Mouse (Mus musculus) forebrain, embryonic 12.5 days (tissue): Measurements from ENCODE around the gene Trmt112. TPM values are rescaled to one million over a fixed set of nuclear protein-coding genes. Genes with fewer than 3 reads are reported as not detected.

ENCODE experiments used
- ATAC-seq: fragments of 200-750 bp; cut with Nextera tagmentation; 2 replicates; pipeline ENCODE4 v1.8.0; 2017; ENCODE audit warnings: moderate TSS enrichment; ENCODE audit not compliant: low FRiP score
- H3K27ac ChIP-seq: fragments of 300-500 bp; sonication (generic); 2 replicates; pipeline ENCODE4 v1.5.1; 2016; ENCODE audit warnings: mild to moderate bottlenecking
- H3K27me3 ChIP-seq: fragments of 300-500 bp; sonication (generic); 2 replicates; pipeline ENCODE4 v1.6.1; 2016; ENCODE audit warnings: mild to moderate bottlenecking
- H3K36me3 ChIP-seq: fragments of 300-500 bp; sonication (generic); replicated peaks from 2 replicates; pipeline ENCODE4 v1.6.1; 2016; ENCODE audit warnings: mild to moderate bottlenecking
- H3K4me1 ChIP-seq: fragments of 300-500 bp; sonication (generic); 2 replicates; pipeline ENCODE4 v1.6.1; 2016
- H3K4me2 ChIP-seq: fragments of 300-500 bp; sonication (generic); 2 replicates; pipeline ENCODE4 v1.6.1; 2016; ENCODE audit warnings: mild to moderate bottlenecking, moderate library complexity
- H3K4me3 ChIP-seq: fragments of 300-500 bp; sonication (generic); replicated peaks from 2 replicates; pipeline ENCODE4 v1.5.1; 2016; ENCODE audit warnings: mild to moderate bottlenecking
- H3K9ac ChIP-seq: fragments of 300-500 bp; sonication (generic); 2 replicates; pipeline ENCODE4 v1.6.1; 2016; ENCODE audit warnings: mild to moderate bottlenecking
- H3K9me3 ChIP-seq: fragments of 300-500 bp; sonication (generic); 2 replicates; pipeline ENCODE4 v1.6.1; 2016
- WGBS: fragments of 180-500 bp; shearing (Covaris S2); methylation state at CpG from one replicate; pipeline ENCODE4 v1.1.7; 2016; 5-methylcytosine and 5-hydroxymethylcytosine counted together
- polyA plus RNA-seq: library from polyadenylated mRNA; unstranded; fragments of >200 nt; fragmentation: Nextera tagmentation; extraction: Ambion mirVana; gene quantifications from 2 replicates; pipeline ENCODE4 v1.2.1, GENCODE M21; 2016

Gene Trmt112
- polyA plus RNA-seq, 1 experiment from 2014 or later, result 138 TPM

DNA sequence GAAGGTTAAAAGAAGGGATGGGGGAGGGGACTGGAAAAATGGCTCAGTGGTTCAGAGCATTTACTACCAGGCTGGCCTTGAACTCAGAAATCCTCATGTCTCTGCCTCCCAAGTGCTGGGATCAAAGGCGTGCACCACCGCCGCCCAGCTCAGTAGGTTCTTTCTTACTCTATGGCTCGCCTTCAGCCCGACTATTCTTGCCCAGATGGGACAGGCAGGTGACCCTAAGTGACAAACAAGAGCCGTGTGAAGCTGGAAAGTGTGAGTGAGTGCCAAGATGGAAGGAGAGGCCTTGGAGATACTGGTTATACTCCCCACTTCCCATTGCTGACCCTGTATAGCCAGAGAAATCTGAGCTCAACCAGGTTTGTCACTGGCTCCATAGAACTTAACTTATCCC, 34.2 kb downstream of the Trmt112 start:
- peaks cover 32% of the 10 kb centered on the region for H3K4me1 ChIP-seq
- H3K4me2 ChIP-seq, result no peak overlapping the region
- no peak overlapping the region for H3K9ac ChIP-seq
- no peaks in the 10 kb centered on the region for H3K27me3 ChIP-seq
- H3K9me3 ChIP-seq, result no peaks in the 10 kb centered on the region
- 95% methylated on average over 6 of the region's 6 CpGs for WGBS
- 0 out of 2 replicates have a peak, but pooled peaks cover 11% of the 10 kb centered on the region for H3K36me3 ChIP-seq
- H3K27ac ChIP-seq, result no peak overlapping the region
- no peak for ATAC-seq
- no peak overlapping the region for H3K4me3 ChIP-seq

DNA sequence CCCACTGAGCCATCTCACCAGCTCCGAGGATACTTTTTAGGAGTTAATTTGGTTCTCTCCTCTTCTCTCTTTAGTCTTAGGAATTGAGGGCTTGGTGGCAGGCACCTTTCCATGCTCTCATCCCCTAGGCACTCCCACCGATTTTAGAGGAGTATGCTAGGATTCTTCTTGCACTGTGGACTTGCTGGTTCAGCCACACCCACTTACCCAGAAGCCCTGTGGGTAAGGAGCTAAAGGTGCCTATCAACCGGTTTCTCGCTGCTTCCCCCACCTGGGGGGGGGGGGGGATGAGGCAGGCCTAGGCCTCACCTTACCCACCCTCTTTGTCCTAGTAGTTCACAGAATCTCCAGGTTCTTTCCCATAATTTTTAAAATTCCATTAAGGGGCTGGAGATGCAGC, 38.2 kb downstream of the Trmt112 start:
- H3K4me1 ChIP-seq, result peaks cover 19% of the 10 kb centered on the region
- 69% methylated on average over 4 of the region's 4 CpGs for WGBS
- 0 out of 2 replicates have a peak, but pooled peaks cover 11% of the 10 kb centered on the region for H3K36me3 ChIP-seq
- no peaks in the 10 kb centered on the region for H3K9me3 ChIP-seq
- H3K4me2 ChIP-seq, result no peak overlapping the region
- no peak overlapping the region for H3K27ac ChIP-seq
- no peak overlapping the region for H3K4me3 ChIP-seq
- H3K9ac ChIP-seq, result no peak overlapping the region
- no peaks in the 10 kb centered on the region for H3K27me3 ChIP-seq
- ATAC-seq, result no peak

- no peak overlapping the region for H3K27ac ChIP-seq
- 0 out of 2 replicates have a peak, but pooled peaks cover 11% of the 10 kb centered on the region for H3K36me3 ChIP-seq
- no peak overlapping the region for H3K9ac ChIP-seq
- no peaks in the 10 kb centered on the region for H3K27me3 ChIP-seq
- no peaks in the 10 kb centered on the region for H3K9me3 ChIP-seq
- H3K4me1 ChIP-seq, result peaks cover 18% of the 10 kb centered on the region
- no peak for ATAC-seq
- H3K4me2 ChIP-seq, result no peak overlapping the region
- no peak overlapping the region for H3K4me3 ChIP-seq
- WGBS, result 82% methylated on average over 4 of the region's 4 CpGs
Observed at GRCm38 (mm10) chr19:6948186-6948585, 38.7 kb downstream of the Trmt112 start.

DNA sequence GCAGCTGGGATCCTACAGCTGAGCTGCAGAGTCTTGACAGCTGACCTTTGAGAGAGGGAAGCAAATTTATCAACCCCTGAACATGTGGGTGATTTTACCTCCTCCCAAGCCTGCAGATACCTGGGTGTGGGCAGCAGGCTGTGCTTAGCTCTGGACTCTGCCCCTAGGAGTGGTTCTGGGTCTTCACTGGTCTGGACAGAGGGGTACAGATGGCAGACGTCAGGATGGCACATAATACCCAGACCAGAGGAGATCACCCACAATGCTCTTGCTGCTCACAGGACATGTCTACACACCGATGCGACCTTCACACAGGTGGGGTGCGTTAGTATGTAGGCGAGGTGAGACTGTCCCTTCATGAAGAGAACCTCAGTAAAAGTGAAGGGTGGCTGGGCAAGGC, 40.0 kb downstream of the Trmt112 start:
- 0 out of 2 replicates have a peak overlapping the region, but pooled peaks have one; percentile 98 for H3K4me2 ChIP-seq
- H3K9ac ChIP-seq, result no peak overlapping the region
- WGBS, result 88% methylated on average over 5 of the region's 5 CpGs
- H3K9me3 ChIP-seq, result no peaks in the 10 kb centered on the region
- no peaks in the 10 kb centered on the region for H3K27me3 ChIP-seq
- peaks cover 18% of the 10 kb centered on the region for H3K4me1 ChIP-seq
- no peak for ATAC-seq
- H3K4me3 ChIP-seq, result 0 out of 2 replicates have a peak overlapping the region, but pooled peaks have one; percentile 60
- H3K36me3 ChIP-seq, result 0 out of 2 replicates have a peak, but pooled peaks cover 16% of the 10 kb centered on the region
- H3K27ac ChIP-seq, result no peak overlapping the region

DNA sequence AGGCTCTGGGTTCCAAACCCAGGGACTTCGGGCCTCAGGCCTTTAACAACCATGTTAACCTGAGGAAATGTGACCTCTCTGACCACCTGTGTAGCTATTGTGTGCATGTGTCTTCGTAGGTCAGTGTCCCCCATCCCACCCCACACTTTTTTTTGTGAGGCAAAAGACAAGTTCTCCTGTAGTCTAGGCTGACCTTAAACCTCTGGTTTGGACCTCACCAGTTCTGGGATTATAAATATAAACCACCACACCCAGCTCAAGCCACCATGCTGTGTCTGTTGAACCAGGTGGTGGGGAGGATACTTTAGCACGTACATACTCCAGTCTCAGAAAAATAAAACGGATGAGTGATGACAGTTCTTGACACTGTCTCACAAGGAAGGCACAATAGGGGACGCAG, 40.5 kb downstream of the Trmt112 start:
- Histone ChIP-seq H3K4me3 (peak overlapping the region; percentile 60), H3K36me3 (peaks cover 19% of the 10 kb centered on the region), H3K27ac (peak overlapping the region; percentile 98; the same call in 1 of the 2 replicates), H3K4me2 (peak overlapping the region; percentile 98), H3K4me1 (peaks cover 18% of the 10 kb centered on the region), H3K9me3 (no peaks in the 10 kb centered on the region), H3K27me3 (no peaks in the 10 kb centered on the region), H3K9ac (peak overlapping the region; percentile 77)
- WGBS, result 56% methylated on average over 5 of the region's 5 CpGs
- ATAC-seq, result no peak

- H3K4me2 ChIP-seq, result peak overlapping the region; percentile 98
- H3K9me3 ChIP-seq, result no peaks in the 10 kb centered on the region
- H3K27me3 ChIP-seq, result no peaks in the 10 kb centered on the region
- H3K36me3 ChIP-seq, result peaks cover 21% of the 10 kb centered on the region
- H3K4me1 ChIP-seq, result peaks cover 18% of the 10 kb centered on the region
- H3K9ac ChIP-seq, result peak overlapping the region; percentile 77
- WGBS, result 0% methylated on average over 28 of the region's 28 CpGs
- H3K27ac ChIP-seq, result peak overlapping the region; percentile 98
- peak overlapping the region; percentile 60 for H3K4me3 ChIP-seq
- ATAC-seq, result peak; percentile 68
Observed at GRCm38 (mm10) chr19:6950613-6951153, 41.2 kb downstream of the Trmt112 start.

DNA sequence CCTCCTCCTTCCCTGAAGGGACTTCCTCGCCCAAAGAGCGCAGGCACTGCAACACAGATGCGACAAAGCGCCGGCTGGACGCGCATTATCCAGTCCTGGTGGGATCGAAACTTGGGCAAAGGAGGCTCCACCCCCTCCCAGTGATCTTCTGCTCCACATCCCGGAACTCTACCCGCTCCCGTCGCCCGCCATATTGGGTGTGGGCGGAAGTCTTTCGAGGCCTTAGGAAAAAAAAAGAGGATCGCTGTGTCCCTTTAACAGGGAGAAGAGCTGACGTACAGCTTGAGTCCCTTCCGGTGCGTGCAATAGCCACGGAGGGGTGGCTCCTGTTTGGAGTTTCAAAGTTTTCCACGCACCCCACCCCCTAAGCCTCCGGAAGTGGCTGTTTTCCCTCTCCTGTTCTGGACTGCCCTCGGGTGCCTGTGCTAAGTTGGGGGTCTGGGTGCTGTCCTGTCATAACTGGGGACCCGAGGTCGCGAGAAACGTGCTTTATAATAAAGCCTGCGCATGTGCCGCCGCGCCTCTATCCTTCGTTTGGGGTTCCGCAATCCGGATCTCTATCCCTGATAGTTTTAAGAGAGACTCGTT, 42.0 kb downstream of the Trmt112 start:
- Histone ChIP-seq H3K9ac (peak overlapping the region; percentile 77), H3K9me3 (no peaks in the 10 kb centered on the region), H3K4me1 (peaks cover 18% of the 10 kb centered on the region), H3K27ac (peak overlapping the region; percentile 98), H3K36me3 (peaks cover 22% of the 10 kb centered on the region), H3K27me3 (no peaks in the 10 kb centered on the region), H3K4me2 (peak overlapping the region; percentile 98), H3K4me3 (peak overlapping the region; percentile 60)
- WGBS, result under 1% methylated on average over 35 of the region's 35 CpGs
- ATAC-seq, result peak; percentile 82

DNA sequence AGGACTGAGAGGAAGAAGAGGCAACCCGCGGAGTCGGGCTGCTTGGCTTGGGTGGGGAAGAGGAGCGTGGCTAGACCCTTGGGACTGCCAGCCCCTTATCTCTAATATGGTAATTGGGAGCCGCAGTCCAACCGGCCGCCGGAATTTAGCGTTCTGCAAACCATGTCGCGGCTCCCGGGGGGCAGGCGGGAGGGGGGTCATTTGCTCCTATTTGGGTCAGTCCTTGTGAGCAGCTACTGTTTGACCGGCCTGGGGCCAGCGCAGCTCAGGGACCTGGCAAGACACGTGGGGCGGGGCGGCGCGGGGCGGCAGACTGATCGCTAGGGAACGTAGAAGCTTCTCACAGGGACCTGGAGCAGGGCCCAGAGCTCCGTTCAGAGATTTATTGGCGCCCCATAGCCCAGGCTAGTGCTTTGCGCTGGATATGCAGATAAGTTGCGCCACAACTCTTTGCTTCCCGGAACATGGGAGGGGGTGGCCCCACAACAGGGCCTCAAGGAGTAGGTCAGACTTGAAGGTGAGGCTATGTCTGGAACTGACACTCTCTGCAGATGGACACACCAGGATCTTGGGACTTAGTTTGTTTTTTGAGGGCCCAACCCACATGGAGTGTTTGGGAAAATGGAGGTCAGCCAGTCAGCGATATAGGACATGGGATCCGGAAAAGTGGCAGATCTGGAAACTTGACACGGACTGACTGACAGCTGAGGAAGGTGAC, 42.7 kb downstream of the Trmt112 start:
- WGBS, result 2% methylated on average over 31 of the region's 31 CpGs
- ATAC-seq, result peak; percentile 47

GRCm38 (mm10) chr19:6952712-6953037, 43.2 kb downstream of the Trmt112 start:
- 40% methylated on average over 3 of the region's 3 CpGs for WGBS
- H3K36me3 ChIP-seq, result peaks cover 19% of the 10 kb centered on the region
- H3K4me1 ChIP-seq, result peaks cover 18% of the 10 kb centered on the region
- peak overlapping the region; percentile 77 for H3K9ac ChIP-seq
- H3K9me3 ChIP-seq, result no peaks in the 10 kb centered on the region
- H3K4me3 ChIP-seq, result peak overlapping the region; percentile 60
- no peaks in the 10 kb centered on the region for H3K27me3 ChIP-seq
- ATAC-seq, result no peak
- H3K4me2 ChIP-seq, result peak overlapping the region; percentile 98
- H3K27ac ChIP-seq, result peak overlapping the region; percentile 10; the same call in 1 of the 2 replicates

More for the DNA sequence above, 42.7 kb downstream of the Trmt112 start:
- H3K9ac ChIP-seq, result peak overlapping the region; percentile 77
- peak overlapping the region; percentile 98 for H3K27ac ChIP-seq
- H3K9me3 ChIP-seq, result no peaks in the 10 kb centered on the region
- H3K4me2 ChIP-seq, result peak overlapping the region; percentile 98
- H3K4me1 ChIP-seq, result peaks cover 18% of the 10 kb centered on the region
- no peaks in the 10 kb centered on the region for H3K27me3 ChIP-seq
- H3K4me3 ChIP-seq, result peak overlapping the region; percentile 60
- H3K36me3 ChIP-seq, result peaks cover 20% of the 10 kb centered on the region

DNA sequence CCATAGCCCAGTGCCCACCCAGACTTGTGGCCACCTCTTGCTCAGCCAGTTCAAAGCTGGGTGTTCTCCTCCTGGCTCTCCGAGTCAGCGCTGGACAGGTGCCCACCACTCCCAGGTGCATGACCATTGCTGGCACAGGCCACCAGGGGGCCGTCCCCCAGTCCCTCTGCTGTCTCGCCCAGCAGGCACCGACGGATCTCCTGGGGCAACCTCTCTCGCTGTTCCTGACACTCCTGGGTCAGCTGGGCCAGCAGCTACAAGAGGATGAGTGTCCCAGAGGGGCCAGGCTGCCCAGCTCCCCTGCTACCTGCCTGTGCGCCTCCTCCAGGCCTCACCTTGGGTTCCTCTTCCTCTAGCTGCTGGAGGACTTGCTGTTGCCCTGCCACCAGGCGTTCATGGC, 44.5 kb downstream of the Trmt112 start:
- 54% methylated on average over 9 of the region's 9 CpGs for WGBS
- Histone ChIP-seq H3K4me1 (peaks cover 18% of the 10 kb centered on the region), H3K36me3 (peaks cover 26% of the 10 kb centered on the region), H3K4me2 (no peak overlapping the region), H3K9me3 (no peaks in the 10 kb centered on the region), H3K4me3 (no peak overlapping the region), H3K9ac (no peak overlapping the region), H3K27me3 (no peaks in the 10 kb centered on the region), H3K27ac (no peak overlapping the region)
- ATAC-seq, result no peak

DNA sequence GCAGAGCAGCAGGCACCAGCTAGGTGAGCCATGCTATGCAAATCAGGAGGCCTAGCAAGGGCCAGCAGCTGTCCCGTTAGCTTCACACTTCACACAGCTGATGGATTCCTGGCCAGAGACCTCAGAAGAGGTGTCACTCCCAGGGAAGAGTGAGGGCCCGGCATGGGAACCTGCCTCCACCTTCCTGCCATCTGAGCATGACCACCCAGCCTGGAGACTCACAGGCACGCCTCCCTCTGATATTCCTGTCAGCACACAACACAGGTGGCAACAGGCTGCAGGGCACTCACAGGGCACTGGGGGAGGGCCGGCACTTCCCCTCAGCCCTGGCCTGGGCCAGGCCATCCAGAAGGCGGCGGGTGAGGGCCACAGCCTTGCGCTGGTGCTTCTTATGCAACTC, 45.9 kb downstream of the Trmt112 start:
- 89% methylated on average over 7 of the region's 7 CpGs for WGBS
- H3K4me3 ChIP-seq, result no peak overlapping the region
- no peak overlapping the region for H3K27ac ChIP-seq
- no peak overlapping the region for H3K9ac ChIP-seq
- H3K36me3 ChIP-seq, result peaks cover 38% of the 10 kb centered on the region
- ATAC-seq, result no peak
- H3K4me2 ChIP-seq, result no peak overlapping the region
- H3K27me3 ChIP-seq, result no peaks in the 10 kb centered on the region
- no peaks in the 10 kb centered on the region for H3K9me3 ChIP-seq
- H3K4me1 ChIP-seq, result peaks cover 11% of the 10 kb centered on the region

GRCm38 (mm10) chr19:6956461-6956860, 47.0 kb downstream of the Trmt112 start:
- no peaks in the 10 kb centered on the region for H3K9me3 ChIP-seq
- 80% methylated on average over 9 of the region's 10 CpGs for WGBS
- H3K27me3 ChIP-seq, result no peaks in the 10 kb centered on the region
- H3K36me3 ChIP-seq, result peaks cover 38% of the 10 kb centered on the region
- H3K9ac ChIP-seq, result no peak overlapping the region
- ATAC-seq, result no peak
- H3K4me1 ChIP-seq, result peaks cover 11% of the 10 kb centered on the region
- no peak overlapping the region for H3K4me2 ChIP-seq
- H3K4me3 ChIP-seq, result no peak overlapping the region
- no peak overlapping the region for H3K27ac ChIP-seq
